Mouse (Mus musculus): Measurements from ENCODE around the gene Mea1. TPM values are rescaled to one million over a fixed set of nuclear protein-coding genes. Genes with fewer than 3 reads are reported as not detected.

Gene Mea1
- polyA plus RNA-seq, 1 experiment: 142 TPM

- H3K36me3 ChIP-seq (ENCODE audit: control insufficient read depth, insufficient read depth, low read length, poor library complexity, severe bottlenecking): no peaks in the 10 kb centered on the region
- H3K4me3 ChIP-seq (ENCODE audit: low read depth, low read length): no peak overlapping the region
- H3K9ac ChIP-seq (ENCODE audit: low read depth, poor library complexity, severe bottlenecking): no peak overlapping the region
- no peaks in the 10 kb centered on the region for H3K4me1 ChIP-seq (ENCODE audit: control insufficient read depth, insufficient read depth, low read length)
- H3K27me3 ChIP-seq (ENCODE audit: control insufficient read depth, insufficient read depth, low read length, poor library complexity, severe bottlenecking): no peaks in the 10 kb centered on the region
- H3K27ac ChIP-seq (ENCODE audit: insufficient read depth, low read length): no peak overlapping the region
- no peaks in the 10 kb centered on the region for H3K9me3 ChIP-seq (replicated peaks; ENCODE audit: control insufficient read depth, insufficient read depth, low read length, poor library complexity, severe bottlenecking)
- no peak for TF ChIP-seq EP300 (IDR thresholded peaks at IDR 0.05; ENCODE audit: insufficient read depth, low read depth, low read length)
- TF ChIP-seq CTCF (IDR thresholded peaks at IDR 0.05; ENCODE audit: low read depth, low read length): no peak
- TF ChIP-seq POLR2A (IDR thresholded peaks at IDR 0.05; ENCODE audit: insufficient read depth, low read length): no peak
These were observed 47.4 kb downstream of the Mea1 start for GRCm38 (mm10) chr17:46725731-46726645.

GRCm38 (mm10) chr17:46727271-46727670 lies 48.7 kb downstream of the Mea1 start:
- H3K4me3 ChIP-seq (ENCODE audit: low read depth, low read length): no peak overlapping the region
- TF ChIP-seq EP300 (IDR thresholded peaks at IDR 0.05; ENCODE audit: insufficient read depth, low read depth, low read length) (no peak), POLR2A (IDR thresholded peaks at IDR 0.05; ENCODE audit: insufficient read depth, low read length) (no peak), CTCF (IDR thresholded peaks at IDR 0.05; ENCODE audit: low read depth, low read length) (no peak)
- H3K9me3 ChIP-seq (replicated peaks; ENCODE audit: control insufficient read depth, insufficient read depth, low read length, poor library complexity, severe bottlenecking): no peaks in the 10 kb centered on the region
- no peaks in the 10 kb centered on the region for H3K4me1 ChIP-seq (ENCODE audit: control insufficient read depth, insufficient read depth, low read length)
- no peaks in the 10 kb centered on the region for H3K36me3 ChIP-seq (ENCODE audit: control insufficient read depth, insufficient read depth, low read length, poor library complexity, severe bottlenecking)
- no peak overlapping the region for H3K9ac ChIP-seq (ENCODE audit: low read depth, poor library complexity, severe bottlenecking)
- H3K27me3 ChIP-seq (ENCODE audit: control insufficient read depth, insufficient read depth, low read length, poor library complexity, severe bottlenecking): no peaks in the 10 kb centered on the region
- no peak overlapping the region for H3K27ac ChIP-seq (ENCODE audit: insufficient read depth, low read length)

GRCm38 (mm10) chr17:46728021-46728420 lies 49.4 kb downstream of the Mea1 start:
- TF ChIP-seq CTCF (IDR thresholded peaks at IDR 0.05; ENCODE audit: low read depth, low read length): peak; percentile 80
- TF ChIP-seq POLR2A (IDR thresholded peaks at IDR 0.05; ENCODE audit: insufficient read depth, low read length): no peak
- no peak for TF ChIP-seq EP300 (IDR thresholded peaks at IDR 0.05; ENCODE audit: insufficient read depth, low read depth, low read length)
- Histone ChIP-seq H3K36me3 (ENCODE audit: control insufficient read depth, insufficient read depth, low read length, poor library complexity, severe bottlenecking) (no peaks in the 10 kb centered on the region), H3K9me3 (replicated peaks; ENCODE audit: control insufficient read depth, insufficient read depth, low read length, poor library complexity, severe bottlenecking) (no peaks in the 10 kb centered on the region), H3K27ac (ENCODE audit: insufficient read depth, low read length) (no peak overlapping the region), H3K4me1 (ENCODE audit: control insufficient read depth, insufficient read depth, low read length) (no peaks in the 10 kb centered on the region), H3K9ac (ENCODE audit: low read depth, poor library complexity, severe bottlenecking) (peak overlapping the region; percentile 7; the same call in 1 of the 2 replicates), H3K27me3 (ENCODE audit: control insufficient read depth, insufficient read depth, low read length, poor library complexity, severe bottlenecking) (no peaks in the 10 kb centered on the region), H3K4me3 (ENCODE audit: low read depth, low read length) (no peak overlapping the region)

GRCm38 (mm10) chr17:46728496-46728895 lies 49.9 kb downstream of the Mea1 start:
- no peaks in the 10 kb centered on the region for H3K4me1 ChIP-seq (ENCODE audit: control insufficient read depth, insufficient read depth, low read length)
- no peaks in the 10 kb centered on the region for H3K36me3 ChIP-seq (ENCODE audit: control insufficient read depth, insufficient read depth, low read length, poor library complexity, severe bottlenecking)
- peak overlapping the region; percentile 7 for H3K9ac ChIP-seq (ENCODE audit: low read depth, poor library complexity, severe bottlenecking)
- no peak overlapping the region for H3K27ac ChIP-seq (ENCODE audit: insufficient read depth, low read length)
- no peak for TF ChIP-seq EP300 (IDR thresholded peaks at IDR 0.05; ENCODE audit: insufficient read depth, low read depth, low read length)
- TF ChIP-seq POLR2A (IDR thresholded peaks at IDR 0.05; ENCODE audit: insufficient read depth, low read length): no peak
- no peak for TF ChIP-seq CTCF (IDR thresholded peaks at IDR 0.05; ENCODE audit: low read depth, low read length)
- no peaks in the 10 kb centered on the region for H3K27me3 ChIP-seq (ENCODE audit: control insufficient read depth, insufficient read depth, low read length, poor library complexity, severe bottlenecking)
- no peaks in the 10 kb centered on the region for H3K9me3 ChIP-seq (replicated peaks; ENCODE audit: control insufficient read depth, insufficient read depth, low read length, poor library complexity, severe bottlenecking)
- H3K4me3 ChIP-seq (ENCODE audit: low read depth, low read length): peak overlapping the region; percentile 48

- H3K36me3 ChIP-seq (ENCODE audit: control insufficient read depth, insufficient read depth, low read length, poor library complexity, severe bottlenecking): no peaks in the 10 kb centered on the region
- H3K27me3 ChIP-seq (ENCODE audit: control insufficient read depth, insufficient read depth, low read length, poor library complexity, severe bottlenecking): no peaks in the 10 kb centered on the region
- peak within 1 kb of the TSS; percentile 7 for H3K9ac ChIP-seq (ENCODE audit: low read depth, poor library complexity, severe bottlenecking)
- no peak for TF ChIP-seq CTCF (IDR thresholded peaks at IDR 0.05; ENCODE audit: low read depth, low read length)
- no peak for TF ChIP-seq EP300 (IDR thresholded peaks at IDR 0.05; ENCODE audit: insufficient read depth, low read depth, low read length)
- no peak for TF ChIP-seq POLR2A (IDR thresholded peaks at IDR 0.05; ENCODE audit: insufficient read depth, low read length)
- no peak within 1 kb of the TSS for H3K27ac ChIP-seq (ENCODE audit: insufficient read depth, low read length)
- no peaks in the 10 kb centered on the region for H3K9me3 ChIP-seq (replicated peaks; ENCODE audit: control insufficient read depth, insufficient read depth, low read length, poor library complexity, severe bottlenecking)
- H3K4me1 ChIP-seq (ENCODE audit: control insufficient read depth, insufficient read depth, low read length): no peaks in the 10 kb centered on the region
- peak within 1 kb of the TSS; percentile 48 for H3K4me3 ChIP-seq (ENCODE audit: low read depth, low read length)
These were observed 50.3 kb downstream of the Mea1 start, which contains the start of gene Gnmt for GRCm38 (mm10) chr17:46728904-46729318. Gene Gnmt (minus strand): TSS chr17:46729168.

Other genes with a start within 250 kb of the Mea1 start
- 1.3 TPM in 1 of 2 replicates, not detected in the other for gene Crip3, start 249.9 kb upstream of the Mea1 start, polyA plus RNA-seq (2011; ENCODE audit: insufficient read depth, insufficient read length, low read depth, missing spikeins)
- gene Slc22a7, start 240.3 kb upstream of the Mea1 start, polyA plus RNA-seq (2011; ENCODE audit: insufficient read depth, insufficient read length, low read depth, missing spikeins): 6.0 and 6.1 TPM in 2 replicates
- gene Ttbk1, start 191.1 kb upstream of the Mea1 start, polyA plus RNA-seq (2011; ENCODE audit: insufficient read depth, insufficient read length, low read depth, missing spikeins): 0.90 and 1.3 TPM in 2 replicates
- 21.8 and 24.1 TPM in 2 replicates for gene Dnph1, start 182.1 kb upstream of the Mea1 start, polyA plus RNA-seq (2011; ENCODE audit: insufficient read depth, insufficient read length, low read depth, missing spikeins)
- gene Cul9, start 132.4 kb upstream of the Mea1 start, polyA plus RNA-seq (2011; ENCODE audit: insufficient read depth, insufficient read length, low read depth, missing spikeins): 4.4 and 6.2 TPM in 2 replicates
- 40.5 and 42.0 TPM in 2 replicates for gene Srf, start 122.6 kb upstream of the Mea1 start, polyA plus RNA-seq (2011; ENCODE audit: insufficient read depth, insufficient read length, low read depth, missing spikeins)
- gene Ptk7, start 49.3 kb upstream of the Mea1 start, polyA plus RNA-seq (2011; ENCODE audit: insufficient read depth, insufficient read length, low read depth, missing spikeins): 110 and 113 TPM in 2 replicates
- 10.1 TPM in 2 replicates for gene Klc4, start 32.8 kb upstream of the Mea1 start, polyA plus RNA-seq (2011; ENCODE audit: insufficient read depth, insufficient read length, low read depth, missing spikeins)
- gene Mrpl2, start 32.6 kb upstream of the Mea1 start, polyA plus RNA-seq (2011; ENCODE audit: insufficient read depth, insufficient read length, low read depth, missing spikeins): 65.8 and 70.9 TPM in 2 replicates
- 67.1 and 74.8 TPM in 2 replicates for gene Cul7, start 28.5 kb upstream of the Mea1 start, polyA plus RNA-seq (2011; ENCODE audit: insufficient read depth, insufficient read length, low read depth, missing spikeins)
- gene Rrp36, start 4.4 kb upstream of the Mea1 start, polyA plus RNA-seq (2011; ENCODE audit: insufficient read depth, insufficient read length, low read depth, missing spikeins): 48.5 and 60.2 TPM in 2 replicates
- 90.3 and 97.7 TPM in 2 replicates for gene Klhdc3, start 2.1 kb downstream of the Mea1 start, polyA plus RNA-seq (2011; ENCODE audit: insufficient read depth, insufficient read length, low read depth, missing spikeins)
- 97.3 and 99.4 TPM in 2 replicates for gene Ppp2r5d, start 26.3 kb downstream of the Mea1 start, polyA plus RNA-seq (2011; ENCODE audit: insufficient read depth, insufficient read length, low read depth, missing spikeins)
- gene Pex6, start 32.7 kb downstream of the Mea1 start, polyA plus RNA-seq (2011; ENCODE audit: insufficient read depth, insufficient read length, low read depth, missing spikeins): 13.0 and 13.4 TPM in 2 replicates
- 3.9 and 4.1 TPM in 2 replicates for gene Gnmt, start 50.4 kb downstream of the Mea1 start, polyA plus RNA-seq (2011; ENCODE audit: insufficient read depth, insufficient read length, low read depth, missing spikeins)
- 31.2 and 37.2 TPM in 2 replicates for gene Cnpy3, start 73.4 kb downstream of the Mea1 start, polyA plus RNA-seq (2011; ENCODE audit: insufficient read depth, insufficient read length, low read depth, missing spikeins)
- gene Ptcra, start 84.9 kb downstream of the Mea1 start, polyA plus RNA-seq (2011; ENCODE audit: insufficient read depth, insufficient read length, low read depth, missing spikeins): 1.1 and 1.7 TPM in 2 replicates
- 6.7 and 7.2 TPM in 2 replicates for gene 2310039H08Rik, start 93.8 kb downstream of the Mea1 start, polyA plus RNA-seq (2011; ENCODE audit: insufficient read depth, insufficient read length, low read depth, missing spikeins)
- gene Rpl7l1, start 103.9 kb downstream of the Mea1 start, polyA plus RNA-seq (2011; ENCODE audit: insufficient read depth, insufficient read length, low read depth, missing spikeins): 167 and 196 TPM in 2 replicates
- 24.2 and 26.7 TPM in 2 replicates for gene Bicral, start 179.7 kb downstream of the Mea1 start, polyA plus RNA-seq (2011; ENCODE audit: insufficient read depth, insufficient read length, low read depth, missing spikeins)
- 10.6 and 10.8 TPM in 2 replicates for gene Tbcc, start 211.9 kb downstream of the Mea1 start, polyA plus RNA-seq (2011; ENCODE audit: insufficient read depth, insufficient read length, low read depth, missing spikeins)
- not detected in 2 replicates for gene Prph2, start 231.7 kb downstream of the Mea1 start, polyA plus RNA-seq (2011; ENCODE audit: insufficient read depth, insufficient read length, low read depth, missing spikeins)

Measured in ES-Bruce4 (cell line).